Mouse (Mus musculus) Muller cell, postnatal 12 days (primary cell): ENCODE measurements at regions not wholly inside any gene's neighbourhood (a gene's known extent, or its start where the extent isn't known, plus 50 kb on each side); places are given as distances from the start of the nearest gene placed in this dataset.

Source experiments
- DNase-seq: peaks from one replicate; pipeline ENCODE4 v3.0.0-alpha.2; 2015; ENCODE audit errors: inconsistent ontology term

DNA sequence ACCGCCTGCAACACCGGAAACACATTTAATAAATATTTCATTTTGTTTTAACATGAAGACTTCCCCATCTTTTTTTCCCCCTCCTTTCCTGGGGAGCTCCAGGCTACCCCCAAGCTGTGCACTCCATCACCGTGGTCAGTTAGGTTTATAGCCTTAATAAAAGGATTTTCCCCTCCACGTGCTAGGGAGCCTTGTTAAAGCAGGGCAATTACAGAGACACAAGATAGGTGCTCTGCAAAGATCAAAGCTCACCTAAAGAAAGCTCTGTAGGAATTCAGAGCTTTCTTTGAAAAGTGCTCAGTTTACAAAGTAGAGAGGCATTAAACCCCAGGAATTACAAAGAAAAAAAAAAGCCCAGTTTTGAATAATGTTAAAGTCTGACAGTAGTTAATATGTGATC, 61.6 kb upstream of the Etaa1 start:
- DNase-seq: no peak

- DNase-seq: no peak
Measured at GRCm38 (mm10) chr11:18014610-18015009, 60.9 kb upstream of the Etaa1 start.

- DNase-seq: no peak
Measured at GRCm38 (mm10) chr11:18012085-18012484, 58.4 kb upstream of the Etaa1 start.

DNA sequence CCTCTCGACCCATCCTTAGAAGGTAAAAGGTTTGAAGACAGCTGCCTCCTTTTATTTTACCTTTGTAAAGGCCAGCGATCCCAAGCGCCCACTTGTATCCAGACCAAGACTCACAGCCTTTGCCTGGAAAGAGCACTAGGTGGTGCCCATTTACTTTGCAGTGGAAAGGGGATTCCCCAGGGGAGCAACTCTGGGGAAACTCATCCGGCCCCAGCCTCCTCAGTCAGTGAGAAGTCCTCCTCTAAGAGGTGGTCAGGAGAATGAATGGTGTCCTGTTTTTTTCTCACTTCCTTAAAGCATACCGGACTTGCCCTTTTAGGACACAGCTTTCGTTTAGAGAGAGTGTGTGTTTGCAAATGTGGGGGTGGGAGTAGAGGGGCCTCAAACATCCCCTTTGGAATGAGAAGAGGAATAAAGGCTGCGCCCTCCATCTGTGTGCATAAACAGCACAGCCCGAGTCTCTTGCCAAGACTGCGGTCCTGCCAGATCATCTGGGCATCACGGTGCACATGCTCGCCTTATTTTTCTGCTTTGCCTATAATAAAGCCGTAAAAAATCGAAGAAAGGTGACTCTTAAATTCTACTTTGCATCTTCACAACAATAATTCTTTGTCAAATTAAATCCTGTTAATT, 57.5 kb upstream of the Etaa1 start:
- peak; percentile 76 for DNase-seq

GRCm38 (mm10) chr11:18008140-18008539, 54.5 kb upstream of the Etaa1 start:
- DNase-seq: no peak
